Mouse (Mus musculus) kidney, postnatal 4 days (tissue): ENCODE data around the gene Fgd5.
A peak's percentile ranks its signal among the peaks of the same experiment; 100 is the strongest.
"Not testable (repeated sequence)": the region's sequence is repeated elsewhere in the genome, so short reads cannot be mapped to it uniquely, and the experiment has no call there.

Source experiments
- DNase-seq, 2 experiments: peaks; one replicate each; pipeline ENCODE4 v3.0.0; 2021; ENCODE audit warnings: mixed read lengths in 2 of 2

Fgd5 gene

DNA sequence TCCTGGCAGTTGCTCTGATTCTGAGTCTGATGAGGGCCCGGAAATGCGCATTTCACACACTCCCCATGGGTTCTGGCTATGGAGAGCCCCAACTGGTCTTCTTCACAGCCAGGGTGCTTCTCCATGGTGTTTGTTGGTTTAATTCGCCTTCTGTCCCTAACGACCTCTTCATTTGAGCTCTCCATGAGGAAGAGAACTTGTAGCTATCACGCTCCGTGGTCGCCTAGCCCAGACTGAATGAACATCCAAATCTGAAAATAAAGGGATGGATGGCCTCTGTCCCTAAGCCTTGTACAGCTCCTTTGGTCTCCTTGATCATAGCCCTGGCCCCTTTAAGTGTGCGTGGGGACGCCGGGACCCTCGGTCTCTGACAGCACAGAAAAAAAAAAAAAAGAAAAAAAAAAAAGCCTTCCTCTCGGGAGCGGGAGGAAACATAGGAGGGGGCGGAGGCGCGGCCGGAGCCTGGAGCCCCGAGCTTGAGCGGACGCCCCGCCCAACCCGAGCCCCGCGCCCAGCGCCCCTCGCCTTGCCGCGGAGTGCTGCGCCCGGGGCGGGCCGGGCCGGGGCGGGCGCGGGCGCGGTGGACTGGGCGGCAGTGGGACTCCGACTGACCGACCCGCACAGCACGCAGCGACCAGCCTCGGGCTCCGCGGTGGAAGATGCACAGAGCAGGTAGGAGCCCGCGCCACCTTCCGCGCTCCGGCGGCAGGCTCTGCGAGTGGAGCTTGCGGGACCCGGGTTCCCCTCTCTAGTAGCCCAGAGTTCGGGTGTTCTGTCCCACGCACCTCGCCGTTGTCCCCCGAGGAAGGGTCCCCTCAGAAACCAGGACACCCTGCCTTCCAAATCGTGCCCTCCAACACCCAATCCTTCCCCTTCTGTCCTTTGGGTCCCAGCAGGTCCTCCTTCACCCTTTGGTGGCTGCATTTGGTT lies at the start of gene Fgd5:
Gene Fgd5 (plus strand): TSS at position 508 of the 930 bp plus-strand sequence.
- DNase-seq, result peak; percentile 73 to 83

DNA sequence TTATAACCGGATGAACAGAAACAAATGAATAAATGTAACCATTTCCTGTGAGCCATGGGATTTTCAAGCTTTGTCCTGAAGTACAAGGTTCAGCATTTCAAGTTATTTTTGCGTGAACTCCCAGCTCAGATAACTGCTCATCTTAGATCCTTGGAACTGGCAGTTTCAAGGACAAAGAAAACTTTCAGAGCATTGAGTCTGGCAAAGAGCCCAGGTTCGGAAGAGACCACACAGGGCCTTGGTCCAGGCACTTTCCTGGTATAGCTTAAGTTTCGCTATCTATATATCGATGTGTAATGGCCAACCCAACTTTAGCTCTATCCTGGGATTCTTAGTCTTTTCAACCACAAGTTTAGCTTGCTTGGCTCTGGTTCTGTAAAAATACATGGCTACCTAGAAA lies 47.4 kb upstream of the Fgd5 start:
- peak in 1 of 2 experiments; percentile 15 for DNase-seq

DNA sequence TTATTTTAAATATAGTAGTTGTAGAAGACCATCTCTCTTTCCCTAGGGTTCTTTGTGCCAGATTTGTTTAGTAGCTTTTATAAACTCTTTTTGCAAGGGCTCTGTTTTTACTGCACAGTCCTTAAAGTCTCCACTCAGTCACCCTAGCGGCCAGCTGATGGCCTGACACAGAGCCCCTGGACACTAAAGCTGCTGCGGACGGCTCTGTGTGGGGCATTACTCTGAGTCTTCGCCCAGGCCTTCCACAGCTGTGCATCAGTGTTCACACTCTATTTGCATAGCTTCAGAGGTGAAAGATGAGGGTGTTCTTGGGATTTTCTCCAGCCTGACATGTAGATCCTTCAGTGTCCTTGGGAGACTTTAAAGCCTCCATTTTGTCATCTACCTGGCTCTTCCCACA lies 40.2 kb upstream of the Fgd5 start:
- DNase-seq, result no peak

DNA sequence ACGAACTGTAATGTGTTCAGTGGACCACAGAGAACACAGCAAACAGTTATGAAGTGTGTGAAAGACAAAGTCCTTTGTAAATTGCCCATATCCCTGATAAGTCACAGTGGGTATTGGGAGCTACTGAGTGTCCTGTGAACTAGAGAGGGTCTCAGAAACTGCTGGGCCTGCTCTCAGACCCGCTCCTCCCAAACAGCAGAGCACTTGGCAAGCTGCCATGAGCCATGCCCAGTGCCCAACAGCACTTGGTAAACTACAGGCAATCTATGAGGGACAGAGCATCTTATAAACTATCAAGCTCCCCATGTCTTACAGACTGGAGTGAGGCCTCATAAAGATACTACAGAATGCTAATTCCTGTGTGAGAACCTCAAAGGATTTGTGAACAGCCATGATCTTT lies 30.3 kb upstream of the Fgd5 start:
- DNase-seq, result peak in 1 of 2 experiments; percentile 33

DNA sequence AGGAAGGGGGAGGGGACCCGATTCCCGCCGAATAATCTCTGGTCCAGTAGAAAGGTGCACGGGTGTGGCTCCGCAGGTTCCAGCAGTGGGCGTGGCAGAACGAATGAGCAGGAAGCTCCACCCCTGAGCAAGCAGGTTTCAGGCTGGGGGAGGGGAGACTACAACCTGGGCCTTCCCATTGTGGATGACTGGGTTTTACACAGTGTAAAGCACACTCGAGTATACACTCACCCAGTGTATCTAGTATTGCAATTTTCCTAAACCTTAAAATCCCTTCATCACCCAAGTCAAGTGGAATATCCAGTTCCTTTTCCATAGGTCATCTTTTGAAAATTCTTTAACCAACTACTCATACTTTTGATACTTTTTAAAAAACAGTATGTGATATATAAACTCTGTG lies 20.7 kb upstream of the Fgd5 start:
- DNase-seq, result not testable (repeated sequence)

DNA sequence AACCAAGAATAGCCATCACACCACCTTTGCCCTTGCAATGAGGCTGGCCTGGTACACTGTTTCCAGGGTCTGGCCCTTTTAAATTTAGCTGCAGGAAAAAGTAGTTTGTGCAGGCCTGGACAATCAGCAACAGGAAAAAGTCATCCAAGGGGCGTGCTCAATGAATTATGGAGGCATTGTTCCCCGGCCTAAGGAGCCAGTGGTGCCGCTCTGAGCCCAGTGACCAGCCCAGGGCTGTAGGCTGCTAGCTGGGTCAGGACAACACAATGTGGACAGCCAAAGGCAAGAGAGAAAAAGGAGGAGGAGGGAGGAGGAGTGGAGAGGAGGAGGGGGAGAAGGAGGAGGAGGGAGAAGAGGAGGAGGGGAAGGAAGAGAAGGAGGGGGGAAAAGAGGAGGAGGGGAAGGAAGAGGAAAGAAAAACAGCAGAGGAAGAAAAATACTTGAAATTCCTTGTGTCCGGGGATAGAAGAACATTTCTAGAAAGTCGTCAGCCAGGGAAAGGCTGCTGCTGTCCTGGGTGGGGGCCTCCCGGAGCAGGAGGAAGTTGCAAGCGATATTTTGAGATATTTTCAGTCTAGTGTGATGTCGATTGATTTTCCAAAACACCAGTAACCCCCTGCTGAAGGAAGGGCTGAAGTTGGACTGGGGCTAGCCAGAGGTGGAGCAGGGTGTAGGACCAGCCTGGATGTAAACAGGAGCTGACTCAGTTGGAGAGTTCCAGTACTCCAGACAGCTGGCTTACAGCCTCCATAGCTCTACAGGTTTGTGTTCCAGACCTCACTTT lies 18.5 kb upstream of the Fgd5 start:
- peak; percentile 61 to 73 for DNase-seq

DNA sequence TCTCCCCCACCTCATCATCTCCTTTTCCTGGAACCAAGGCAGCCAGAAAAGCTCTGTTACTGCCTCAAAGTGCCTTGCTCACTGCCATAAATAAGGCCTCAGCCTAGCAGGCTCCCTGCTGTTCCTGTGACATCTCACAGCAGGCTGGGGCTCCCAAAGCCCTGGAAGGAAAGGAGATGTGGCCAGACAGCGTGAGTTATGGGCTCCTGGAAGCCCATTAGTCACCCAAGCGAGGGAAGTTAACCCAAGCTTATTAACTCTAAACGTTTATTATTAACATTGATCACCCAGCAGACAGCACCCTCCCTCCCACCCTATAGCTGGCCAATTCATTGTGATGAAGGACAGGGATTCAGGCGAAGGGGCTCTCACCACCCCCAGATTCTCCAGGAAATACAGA lies 15.2 kb upstream of the Fgd5 start:
- DNase-seq, result peak; percentile 68 to 78

DNA sequence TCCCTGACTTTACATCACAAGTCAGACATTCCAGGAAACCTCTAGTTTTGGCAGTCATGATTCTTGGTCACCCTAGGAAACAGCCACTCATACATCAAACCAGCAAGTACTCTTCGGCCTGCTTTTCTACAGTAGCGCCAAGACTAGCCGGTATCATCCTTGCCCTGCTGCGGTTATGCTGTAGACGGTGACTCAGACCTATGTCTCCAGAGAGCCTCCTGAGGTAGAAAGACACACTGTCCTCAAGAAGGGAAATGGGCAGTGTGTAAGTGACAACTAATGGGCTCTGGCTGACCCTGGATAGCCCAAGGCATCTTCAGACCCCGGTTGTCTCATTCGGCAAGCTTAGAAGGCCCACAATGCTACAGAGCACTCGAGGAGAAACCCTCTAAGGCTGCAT lies 13.6 kb upstream of the Fgd5 start:
- no peak for DNase-seq

DNA sequence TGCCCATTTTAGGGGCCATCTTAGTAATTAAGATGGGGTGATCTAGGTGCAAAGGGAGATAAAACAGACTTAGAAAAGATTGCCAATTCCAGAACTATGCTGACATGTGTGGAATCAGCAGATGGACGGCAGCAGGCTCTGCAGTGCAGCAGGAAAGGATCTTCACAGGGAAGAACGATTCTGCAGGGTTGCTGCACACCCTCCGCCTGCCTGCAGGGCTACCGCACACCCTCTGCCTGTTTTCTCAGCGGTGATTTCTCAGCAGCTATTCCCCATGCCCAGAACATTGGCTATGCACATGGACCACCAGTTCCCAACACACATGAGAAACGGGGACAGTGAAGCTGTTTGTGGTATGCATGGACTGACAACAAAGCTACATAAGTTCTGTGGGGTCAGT lies 12.7 kb upstream of the Fgd5 start:
- no peak for DNase-seq

DNA sequence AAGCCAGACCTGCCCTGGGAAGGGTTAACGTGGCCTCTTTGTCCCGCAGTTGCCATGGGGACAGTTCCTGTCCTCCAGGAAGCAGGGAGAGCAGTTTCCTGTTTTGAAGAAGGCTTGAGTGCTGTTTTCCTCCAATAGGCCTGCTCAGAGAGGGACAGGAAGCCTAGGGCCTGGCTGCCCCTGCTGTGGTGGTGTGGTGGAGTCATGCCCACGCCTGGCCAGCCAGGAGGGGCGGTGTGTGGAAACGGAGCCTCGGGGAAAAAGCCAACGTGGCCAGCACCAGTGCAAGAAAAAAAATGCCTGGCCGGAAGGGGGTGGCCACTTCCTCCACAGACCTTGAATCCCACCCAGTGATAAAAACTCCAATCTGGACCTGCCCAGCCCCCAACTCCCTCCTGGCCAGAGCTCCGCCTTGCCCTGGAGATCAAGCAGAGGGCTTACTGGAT lies 6.5 kb upstream of the Fgd5 start:
- DNase-seq, result peak; percentile 71 to 80

DNA sequence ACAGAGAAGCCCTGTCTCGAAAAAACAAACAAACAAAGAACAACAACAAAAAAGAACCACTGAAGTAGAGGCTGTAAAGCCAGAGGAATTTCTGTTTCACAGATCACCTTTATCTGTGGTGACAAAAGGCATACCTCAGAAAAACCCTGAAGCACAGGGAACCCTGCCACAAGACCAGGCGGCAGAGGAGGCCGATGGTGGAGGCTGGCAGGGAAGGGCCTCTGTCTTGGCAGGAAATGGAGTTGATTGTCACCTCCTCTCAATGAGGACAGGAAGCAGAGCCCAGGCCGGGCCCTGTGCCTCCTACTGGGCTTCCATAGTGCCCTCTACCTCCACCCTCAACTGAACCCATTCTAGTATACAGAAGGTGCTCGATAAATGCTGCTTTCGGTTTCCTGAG lies 4.7 kb upstream of the Fgd5 start:
- DNase-seq, result no peak

DNA sequence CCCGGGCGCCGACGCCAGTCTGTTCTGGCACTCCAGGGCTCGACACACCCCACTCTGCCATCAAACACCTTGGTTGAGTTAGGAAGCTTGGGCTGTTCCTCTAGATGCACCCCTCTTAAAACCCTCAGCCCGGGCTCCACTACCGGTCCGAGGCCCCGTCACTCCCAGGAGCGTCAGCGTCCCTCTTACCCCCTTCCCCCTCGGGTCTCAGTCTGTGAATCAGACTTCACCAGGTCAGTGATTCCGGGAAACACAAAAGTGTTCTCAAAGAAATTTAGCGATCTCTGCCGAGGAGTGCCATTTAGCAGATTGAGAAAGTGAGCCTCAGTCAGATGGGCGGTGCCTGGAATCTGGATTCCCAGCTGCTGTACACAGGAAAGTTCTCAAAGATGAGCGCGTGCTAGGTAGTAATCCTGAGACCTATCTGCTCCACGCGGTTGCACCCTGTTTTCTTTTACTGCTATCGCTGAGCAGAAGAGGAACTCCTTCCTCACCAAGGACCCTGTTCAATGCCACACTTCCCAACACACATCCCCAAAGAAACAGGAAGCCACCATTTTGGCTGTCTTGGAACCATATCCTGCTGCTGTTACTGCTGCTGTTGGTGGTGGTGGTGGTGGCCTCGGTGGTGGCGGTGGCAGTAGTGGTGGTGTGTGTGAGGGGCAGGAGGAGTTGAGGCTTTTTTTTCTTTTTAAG lies 771 bp downstream of the Fgd5 start:
- DNase-seq, result peak; percentile 16 to 32

DNA sequence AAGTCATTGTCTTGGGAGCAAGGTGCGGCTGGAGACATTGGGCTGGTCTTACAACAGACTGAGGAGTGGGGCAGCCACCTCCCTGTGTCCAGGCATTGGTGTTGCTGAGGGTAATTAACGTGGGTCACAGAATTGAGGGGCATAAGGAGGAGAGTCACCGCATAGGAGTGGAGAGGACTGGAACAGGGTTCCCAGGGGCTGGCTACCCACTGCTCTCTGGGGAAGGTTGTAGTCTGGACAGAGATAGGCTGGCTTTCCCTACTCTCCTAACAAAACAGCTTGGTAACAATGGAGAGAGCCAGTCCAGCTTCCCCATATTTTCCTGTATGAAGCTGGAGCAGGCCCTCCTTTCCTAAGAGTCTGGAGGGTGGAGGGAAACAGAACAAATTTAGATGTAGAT lies 1.3 kb downstream of the Fgd5 start:
- no peak for DNase-seq

DNA sequence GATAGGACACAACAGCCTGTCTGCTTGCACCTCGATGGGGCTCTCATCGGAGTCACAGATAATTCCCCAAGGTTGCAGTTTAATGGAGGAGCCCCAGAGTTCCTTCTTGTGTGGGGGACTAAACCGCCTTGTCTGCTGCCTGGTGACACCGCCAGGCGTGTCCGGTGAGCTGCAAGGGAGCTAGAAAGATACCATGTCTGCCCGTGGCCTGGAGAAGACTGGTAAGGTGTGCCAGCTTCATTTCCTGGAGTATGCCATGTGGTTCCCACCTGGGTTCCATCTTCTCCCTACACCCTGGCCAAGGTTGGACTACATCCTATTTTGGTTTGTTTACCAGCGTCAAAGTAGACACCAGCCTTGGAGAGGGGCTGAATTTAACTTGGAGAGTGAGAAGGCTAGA lies 11.4 kb downstream of the Fgd5 start:
- no peak for DNase-seq

DNA sequence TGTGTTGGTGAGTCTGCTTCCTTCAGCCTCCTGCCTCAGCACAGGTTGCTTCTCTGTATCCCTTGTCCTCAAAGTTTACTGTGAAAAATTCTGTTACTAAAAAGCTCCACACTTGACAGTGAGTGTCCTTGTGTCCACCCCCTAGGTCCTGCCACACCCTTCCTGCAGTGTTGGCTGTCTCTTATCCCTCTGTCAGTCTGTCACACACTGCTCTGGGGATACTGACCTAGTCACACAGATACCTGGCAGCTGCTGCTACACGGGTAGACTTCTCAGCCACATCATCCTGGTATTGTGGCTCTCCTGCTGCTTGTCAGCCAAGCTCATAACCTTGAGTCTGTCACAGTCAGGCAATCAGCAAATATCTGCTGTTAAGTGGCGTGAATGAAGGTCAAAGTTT lies 14.1 kb downstream of the Fgd5 start:
- DNase-seq, result no peak

DNA sequence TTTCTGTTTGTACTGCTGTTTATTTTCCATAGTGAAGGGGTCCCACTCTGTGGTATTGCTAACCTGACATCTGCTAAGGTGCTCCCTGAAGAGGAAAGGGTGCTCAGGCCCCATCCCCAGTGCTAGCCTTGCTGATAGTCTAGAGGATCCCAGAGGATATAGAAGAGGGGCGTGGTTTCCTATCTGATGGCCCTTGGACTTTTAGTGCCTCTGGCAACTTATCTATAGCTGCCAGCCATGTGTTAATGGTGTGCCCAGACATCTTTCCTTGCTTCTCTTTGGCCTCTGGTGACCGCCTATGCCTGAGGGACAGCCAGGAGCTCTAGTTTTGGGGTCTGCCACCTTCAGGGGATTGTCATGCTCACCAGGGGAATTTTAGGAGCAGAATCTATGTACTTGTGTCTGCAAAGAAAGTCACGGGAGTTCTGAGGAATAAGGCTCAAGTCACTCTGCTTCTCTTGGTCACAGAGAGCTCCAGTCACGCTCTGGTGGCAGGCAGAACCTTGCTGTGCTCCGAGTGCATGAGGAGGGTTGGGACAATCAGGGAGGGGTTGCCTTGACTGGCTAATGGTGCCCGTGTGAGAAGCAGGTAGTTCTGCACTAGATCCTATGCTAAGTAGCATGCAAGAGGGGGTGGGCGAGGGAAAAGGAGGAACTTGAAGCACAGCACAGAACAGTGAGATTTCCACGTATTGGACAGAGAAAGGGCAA lies 15.3 kb downstream of the Fgd5 start:
- no peak for DNase-seq

DNA sequence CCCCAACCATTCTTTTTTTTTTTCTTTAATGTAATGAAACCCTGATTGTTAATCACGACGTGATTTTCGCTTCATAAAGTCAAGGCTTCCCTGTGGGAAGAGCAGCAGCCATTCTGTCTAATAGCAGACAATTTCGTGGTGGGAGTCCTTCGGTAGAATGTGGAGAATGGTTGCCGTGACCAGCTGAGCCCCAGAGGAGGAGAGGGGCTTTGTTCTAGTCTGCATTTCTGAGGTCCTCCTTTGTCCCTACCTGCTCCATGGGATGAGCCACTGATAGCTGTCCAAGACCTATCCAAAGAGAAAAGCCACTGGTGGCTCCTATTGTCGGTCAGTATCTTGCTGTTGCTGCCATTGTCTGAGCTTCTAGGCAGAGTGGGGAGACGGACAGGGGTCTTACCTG lies 17.4 kb downstream of the Fgd5 start:
- no peak for DNase-seq

DNA sequence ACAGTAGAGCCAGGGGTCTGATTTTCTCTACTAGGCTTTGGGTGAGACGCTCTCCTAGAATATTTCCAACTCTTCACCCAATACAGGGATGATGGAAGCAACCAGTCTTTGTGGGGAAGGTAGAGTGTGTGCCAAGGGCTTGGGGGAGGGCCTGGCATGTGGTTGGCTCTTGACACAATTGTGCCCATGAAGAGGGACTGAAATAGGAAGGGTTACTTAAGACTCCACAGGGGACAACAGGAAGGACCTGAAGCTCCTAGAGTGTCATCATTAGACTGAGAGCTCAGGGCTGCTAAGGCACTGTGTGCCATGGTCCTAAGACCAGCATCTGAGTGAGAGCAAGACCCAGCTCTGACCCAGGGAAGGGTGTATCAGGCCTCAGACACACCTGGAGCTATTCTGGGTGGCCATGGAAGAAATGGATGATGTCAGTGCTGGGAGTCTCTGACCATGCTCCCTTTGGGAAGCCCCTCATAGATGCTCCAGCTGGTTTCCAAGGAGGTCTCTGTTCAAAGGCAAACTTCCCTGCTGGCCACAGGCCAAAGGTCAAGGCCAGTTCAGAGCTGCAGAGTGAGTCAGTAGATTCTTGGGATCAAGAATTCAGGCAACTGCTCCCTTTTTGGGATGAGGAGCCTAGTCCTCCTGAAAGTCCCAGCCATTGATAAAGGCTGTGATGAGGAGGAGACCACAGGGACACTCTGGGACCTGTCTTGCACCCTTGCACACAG lies 24.0 kb downstream of the Fgd5 start:
- peak; percentile 23 to 43 for DNase-seq

DNA sequence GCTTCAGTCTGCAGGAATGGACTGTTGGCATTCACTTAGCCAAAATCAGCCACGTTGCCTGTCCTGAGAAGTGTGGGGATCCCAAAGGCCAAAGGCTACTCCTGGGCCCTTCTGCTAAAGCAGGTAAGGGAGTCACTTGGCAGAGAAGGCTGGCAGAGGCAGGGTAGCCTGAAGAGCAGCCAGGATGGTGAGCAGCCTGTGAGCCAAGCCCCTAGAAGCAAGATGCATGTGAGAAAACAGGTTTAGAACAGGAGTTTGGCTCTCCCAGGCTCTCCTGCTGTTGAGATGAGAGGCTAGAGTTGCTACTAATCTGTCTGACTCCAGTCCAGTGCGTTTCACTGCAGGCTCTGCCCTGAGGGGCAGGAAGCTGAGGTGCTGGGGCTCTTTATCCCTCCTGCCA lies 25.0 kb downstream of the Fgd5 start:
- no peak for DNase-seq

DNA sequence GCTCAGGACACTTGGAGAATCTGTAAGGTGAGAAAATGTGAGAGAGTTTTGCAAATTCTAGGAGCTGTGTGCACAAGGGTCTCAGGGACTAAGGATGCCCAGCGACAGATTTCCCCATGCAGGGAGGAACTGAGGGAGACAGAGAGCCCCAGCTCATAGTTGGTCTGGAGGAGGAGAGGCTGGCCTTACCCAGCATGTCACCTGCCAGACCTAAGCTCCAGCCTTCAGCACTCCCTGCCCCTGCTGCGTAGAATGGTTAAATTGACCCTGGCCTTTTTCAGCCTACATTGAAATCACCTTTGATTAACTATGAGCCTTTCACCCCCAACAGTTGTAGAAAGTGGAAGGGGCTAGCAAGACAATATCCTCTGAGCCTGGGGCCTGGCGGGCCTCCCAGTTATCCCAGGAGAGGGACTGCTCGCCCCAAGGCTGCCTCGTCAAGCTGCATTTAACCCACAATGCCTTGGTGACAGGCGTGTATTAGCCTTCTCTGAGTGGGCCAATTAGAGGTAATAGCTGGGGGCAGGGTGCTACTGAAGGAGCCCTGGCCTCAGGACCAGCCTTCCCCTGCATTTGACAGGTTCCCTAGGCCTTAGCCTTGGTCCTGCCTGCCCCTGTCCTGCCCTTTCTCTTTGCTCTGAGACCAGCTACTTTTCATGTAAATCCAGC lies 25.6 kb downstream of the Fgd5 start:
- no peak for DNase-seq

DNA sequence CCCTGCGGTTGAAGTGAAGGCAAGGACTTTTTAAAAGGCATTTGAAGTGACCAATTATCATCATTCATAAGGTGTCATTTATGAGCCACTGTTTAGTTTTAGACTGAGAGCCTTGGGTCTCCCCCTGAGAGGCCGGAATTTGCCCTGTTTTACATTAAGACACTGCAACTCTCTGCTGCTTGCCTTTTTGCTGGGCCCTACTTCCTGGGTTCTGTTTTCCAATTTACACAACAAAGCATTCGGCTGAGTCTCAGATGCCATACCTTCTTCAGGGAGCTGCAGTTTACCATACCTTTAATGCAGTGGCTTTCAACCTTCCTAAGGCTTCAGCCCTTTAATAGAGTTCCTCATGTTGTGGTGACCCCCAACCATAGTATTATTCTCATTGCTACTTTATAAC lies 26.1 kb downstream of the Fgd5 start:
- DNase-seq, result no peak
